Mouse (Mus musculus) liver, adult 2 months (tissue): ENCODE measurements around the gene Mab21l3.
A peak's percentile ranks its signal among the peaks of the same experiment; 100 is the strongest.

Experiments used
- CTCF ChIP-seq: fragments of 200-500 bp; IDR thresholded peaks from 2 replicates; pipeline ENCODE4 v1.5.1; 2011; ENCODE audit warnings: low read depth, low read length, control low read depth
- POLR2A ChIP-seq: fragments of 200-500 bp; IDR thresholded peaks from 2 replicates; pipeline ENCODE4 v1.6.1; 2011; ENCODE audit warnings: low read length, control low read depth; ENCODE audit not compliant: insufficient read depth; ENCODE audit errors: extremely low read depth

- TF ChIP-seq POLR2A (no peak), CTCF (peak; percentile 32; the same call in 1 of the 2 replicates)
These were observed 53.2 kb downstream of the Mab21l3 start for GRCm38 (mm10) chr3:101795387-101796039.
